Mouse (Mus musculus) thymus, adult 2 months (tissue): Measurements from ENCODE around the gene Rabep2. TPM values are rescaled to one million over a fixed set of nuclear protein-coding genes. Genes with fewer than 3 reads are reported as not detected.

ENCODE experiments used
- DNase-seq: peaks from one replicate; pipeline ENCODE4 v3.0.0; 2021
- H3K27ac ChIP-seq: fragments of 200-500 bp; 2 replicates; pipeline ENCODE4 v1.5.1; 2012; ENCODE audit warnings: low read length, control low read depth; ENCODE audit not compliant: control insufficient read depth, insufficient read depth
- H3K27me3 ChIP-seq: fragments of 200-500 bp; 2 replicates; pipeline ENCODE4 v1.6.1; 2012; ENCODE audit warnings: mild to moderate bottlenecking, low read length, moderate library complexity, mixed read lengths; ENCODE audit not compliant: control insufficient read depth, insufficient read depth
- H3K36me3 ChIP-seq: fragments of 200-500 bp; 2 replicates; pipeline ENCODE4 v1.6.1; 2012; ENCODE audit warnings: mild to moderate bottlenecking, low read length, moderate library complexity; ENCODE audit not compliant: control insufficient read depth, insufficient read depth
- H3K4me1 ChIP-seq: fragments of 200-500 bp; replicated peaks from 2 replicates; pipeline ENCODE4 v1.6.1; 2012; ENCODE audit warnings: low read length; ENCODE audit not compliant: control insufficient read depth, insufficient read depth
- H3K4me3 ChIP-seq: fragments of 200-500 bp; 2 replicates; pipeline ENCODE4 v1.5.1; 2012; ENCODE audit warnings: mild to moderate bottlenecking, low read length, control low read depth, moderate library complexity; ENCODE audit not compliant: control insufficient read depth, insufficient read depth
- CTCF ChIP-seq: fragments of 200-500 bp; IDR thresholded peaks from 2 replicates; pipeline ENCODE4 v1.5.1; 2012; ENCODE audit warnings: mild to moderate bottlenecking, control low read depth, low read length, moderate library complexity, borderline replicate concordance; ENCODE audit not compliant: control insufficient read depth, poor library complexity, insufficient read depth; ENCODE audit errors: extremely low read depth
- POLR2A ChIP-seq: fragments of 200-500 bp; IDR thresholded peaks from 2 replicates; pipeline ENCODE4 v1.6.1; 2012; ENCODE audit warnings: mild to moderate bottlenecking, low read length, control low read depth, moderate library complexity; ENCODE audit not compliant: control insufficient read depth, poor library complexity, insufficient read depth; ENCODE audit errors: extremely low read depth
- WGBS: fragments of 180-500 bp; shearing (Covaris S2); methylation state at CpG from one replicate; pipeline ENCODE4 v1.1.7; 2018; 5-methylcytosine and 5-hydroxymethylcytosine counted together
- polyA plus RNA-seq: library from polyadenylated mRNA; depleted of rRNA; stranded (reverse); fragments of >200 nt; gene quantifications from 2 replicates; pipeline ENCODE4 v1.2.3, GENCODE M21; 2012

Gene Rabep2
- polyA plus RNA-seq, 1 experiment, result 27.6 TPM

GRCm38 (mm10) chr7:126461626-126462025 is 33.1 kb downstream of the Rabep2 start:
- Histone ChIP-seq H3K4me1 (peaks cover 26% of the 10 kb centered on the region), H3K36me3 (no peaks in the 10 kb centered on the region), H3K27me3 (no peaks in the 10 kb centered on the region), H3K4me3 (no peak overlapping the region), H3K27ac (no peak overlapping the region)
- DNase-seq, result no peak
- TF ChIP-seq CTCF (no peak), POLR2A (no peak)
- WGBS, result 83% methylated on average over 3 of the region's 3 CpGs

GRCm38 (mm10) chr7:126463004-126463403 is 34.4 kb downstream of the Rabep2 start, which contains the start of gene Atp2a1:
Atp2a1 (minus strand) TSS chr7:126463108.
- no peak for TF ChIP-seq POLR2A
- no peak for TF ChIP-seq CTCF
- H3K27me3 ChIP-seq, result no peaks in the 10 kb centered on the region
- H3K4me1 ChIP-seq, result peaks cover 23% of the 10 kb centered on the region
- H3K36me3 ChIP-seq, result peaks cover 4% of the 10 kb centered on the region; the same call in 1 of the 2 replicates
- H3K4me3 ChIP-seq, result no peak within 1 kb of the TSS
- DNase-seq, result no peak
- no peak within 1 kb of the TSS for H3K27ac ChIP-seq
- 69% methylated on average over 5 of the region's 5 CpGs for WGBS

GRCm38 (mm10) chr7:126463547-126463946 is 35.0 kb downstream of the Rabep2 start:
- peaks cover 23% of the 10 kb centered on the region for H3K4me1 ChIP-seq
- peaks cover 8% of the 10 kb centered on the region for H3K36me3 ChIP-seq
- H3K4me3 ChIP-seq, result no peak overlapping the region
- no peak overlapping the region for H3K27ac ChIP-seq
- 74% methylated on average over 4 of the region's 4 CpGs for WGBS
- no peak for DNase-seq
- TF ChIP-seq CTCF (no peak), POLR2A (no peak)
- H3K27me3 ChIP-seq, result no peaks in the 10 kb centered on the region

- peaks cover 14% of the 10 kb centered on the region for H3K36me3 ChIP-seq
- no peak overlapping the region for H3K4me3 ChIP-seq
- H3K4me1 ChIP-seq, result peaks cover 23% of the 10 kb centered on the region
- WGBS, result 11% methylated on average over 4 of the region's 4 CpGs
- TF ChIP-seq CTCF (no peak), POLR2A (no peak)
- DNase-seq, result no peak
- H3K27me3 ChIP-seq, result no peaks in the 10 kb centered on the region
- no peak overlapping the region for H3K27ac ChIP-seq
These were observed 35.6 kb downstream of the Rabep2 start for GRCm38 (mm10) chr7:126464121-126464520.

DNA sequence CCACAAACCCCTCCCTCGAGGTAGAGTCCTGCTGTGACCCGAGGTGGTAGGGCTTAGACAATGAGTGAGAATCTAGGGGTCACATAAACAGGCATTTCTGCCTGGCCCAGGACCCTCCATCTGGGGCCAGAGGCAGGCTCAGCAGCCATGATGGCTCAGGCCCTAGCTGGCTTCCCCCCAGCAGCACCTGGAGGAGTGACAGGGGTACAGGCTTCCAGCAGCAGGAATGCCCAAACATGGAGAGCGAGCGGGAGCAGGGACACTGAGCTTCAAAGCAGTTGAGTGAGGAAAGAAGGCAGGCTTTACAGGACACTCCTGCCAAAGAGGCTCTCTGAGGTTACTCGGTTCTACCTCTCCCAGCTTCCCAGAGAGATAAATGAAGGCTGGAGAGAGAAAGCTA is 36.3 kb downstream of the Rabep2 start:
- 66% methylated on average over 5 of the region's 5 CpGs for WGBS
- Histone ChIP-seq H3K27ac (no peak overlapping the region), H3K4me1 (peaks cover 30% of the 10 kb centered on the region), H3K36me3 (peaks cover 19% of the 10 kb centered on the region), H3K27me3 (no peaks in the 10 kb centered on the region), H3K4me3 (no peak overlapping the region)
- TF ChIP-seq POLR2A (no peak), CTCF (no peak)
- DNase-seq, result no peak

GRCm38 (mm10) chr7:126465246-126466030 is 36.9 kb downstream of the Rabep2 start:
- H3K4me1 ChIP-seq, result peaks cover 33% of the 10 kb centered on the region
- DNase-seq, result no peak
- no peaks in the 10 kb centered on the region for H3K27me3 ChIP-seq
- 79% methylated on average over 7 of the region's 7 CpGs for WGBS
- H3K27ac ChIP-seq, result no peak overlapping the region
- peaks cover 19% of the 10 kb centered on the region for H3K36me3 ChIP-seq
- no peak for TF ChIP-seq CTCF
- no peak for TF ChIP-seq POLR2A
- no peak overlapping the region for H3K4me3 ChIP-seq
